Mouse (Mus musculus) heart, postnatal 4 days (tissue): ENCODE data around the gene Olfr1241. TPM values are rescaled to one million over a fixed set of nuclear protein-coding genes. Genes with fewer than 3 reads are reported as not detected.

ENCODE experiments used
- DNase-seq: peaks from one replicate; pipeline ENCODE4 v3.0.0; 2021
- total RNA-seq, 2 experiments: library from RNA; stranded (reverse); gene quantifications; 2 replicates each; pipeline ENCODE4 v1.2.3; 2021

Gene Olfr1241
- not detected for total RNA-seq

DNA sequence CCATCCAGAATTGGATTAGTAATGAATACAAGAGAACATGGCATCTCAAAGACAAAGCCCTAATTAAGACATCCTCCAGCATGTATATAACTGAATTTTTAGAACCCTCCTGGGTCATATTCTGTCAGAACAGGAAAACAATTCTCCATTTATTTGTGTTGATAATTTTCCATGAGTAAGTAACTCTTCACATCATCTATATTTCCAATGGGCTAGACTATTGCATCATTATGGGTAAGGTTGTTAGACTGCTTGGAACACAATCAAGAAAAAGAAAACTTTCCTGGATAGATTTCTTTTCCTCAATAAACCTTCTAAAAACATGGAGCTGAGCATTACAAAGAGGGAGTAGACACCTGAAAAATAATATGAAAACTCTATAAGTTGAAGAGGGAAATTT lies at the start of gene Olfr1241:
TSS of gene Olfr1241 (minus strand) at position 101 of the 400 bp plus-strand sequence.
- no peak for DNase-seq

DNA sequence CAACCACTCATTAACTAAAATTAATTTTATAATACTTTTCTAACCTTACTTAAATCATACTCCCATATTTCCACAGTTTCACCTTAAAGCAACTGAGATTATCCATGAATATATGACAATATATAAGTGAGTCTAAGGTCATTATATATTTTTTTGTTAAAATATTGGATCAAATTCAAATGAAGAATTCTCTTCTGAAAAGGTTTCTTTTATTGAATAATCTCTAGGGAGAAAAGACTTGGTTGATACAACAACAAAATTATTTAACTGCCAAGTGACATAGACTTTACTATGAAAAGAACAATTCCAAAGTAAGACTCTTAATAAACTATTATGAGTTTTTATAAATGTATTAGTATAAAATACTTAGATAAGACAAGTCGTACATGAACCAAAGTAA lies 44.5 kb upstream of the Olfr1241 start, which contains the start of gene Olfr1243:
TSS of gene Olfr1243 (minus strand) at position 101 of the 400 bp plus-strand sequence.
- no peak for DNase-seq

DNA sequence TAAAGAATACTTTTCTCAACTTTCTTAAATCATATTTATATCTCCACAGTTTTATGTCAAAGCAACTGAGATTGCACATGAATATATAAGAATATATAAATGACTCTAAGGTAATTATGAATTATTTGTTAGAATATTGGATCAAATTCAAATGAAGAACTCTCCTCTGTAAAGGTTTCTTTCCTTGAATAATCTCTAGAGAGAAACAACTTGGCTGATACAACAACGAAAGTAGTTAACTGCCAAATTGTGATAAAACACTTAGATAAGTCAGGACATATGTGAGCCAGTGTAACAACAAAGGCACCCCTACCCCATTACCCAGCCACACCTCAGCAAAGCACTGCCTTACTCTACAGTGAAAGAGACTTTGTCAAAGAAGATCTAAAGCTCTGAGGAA lies 11.3 kb upstream of the Olfr1241 start, which contains the start of gene Olfr1242:
TSS of gene Olfr1242 (minus strand) at position 101 of the 400 bp plus-strand sequence.
- DNase-seq = no peak

DNA sequence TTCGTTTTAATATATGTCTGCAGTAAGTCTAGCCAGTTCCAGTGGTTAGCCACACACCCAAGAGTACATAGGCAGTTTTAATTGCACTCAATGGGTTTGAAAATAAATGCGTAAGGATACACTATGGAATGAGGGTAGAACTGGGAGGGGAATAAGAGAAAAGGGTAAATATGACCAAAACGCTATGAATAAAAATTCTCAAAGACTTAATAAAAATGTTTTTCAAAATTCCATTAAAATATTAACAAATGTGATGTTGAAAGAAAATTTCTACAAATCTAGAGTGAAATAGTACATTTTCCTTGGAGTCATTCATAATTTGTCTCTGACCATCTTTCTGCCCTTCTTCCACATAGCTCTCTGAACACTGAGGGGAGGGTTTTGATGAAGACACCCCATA lies 44.0 kb downstream of the Olfr1241 start, which contains the start of gene Olfr1240:
TSS of gene Olfr1240 (minus strand) at position 101 of the 400 bp plus-strand sequence.
- no peak for DNase-seq

Other genes with a start within 250 kb of the Olfr1241 start
- not detected for gene Olfr1228, start 233.1 kb downstream of the Olfr1241 start, total RNA-seq
- not detected for gene Olfr1229, start 199.1 kb downstream of the Olfr1241 start, total RNA-seq
- not detected for gene Olfr1230, start 189.9 kb downstream of the Olfr1241 start, total RNA-seq
- not detected for gene Olfr1231, start 180.1 kb downstream of the Olfr1241 start, total RNA-seq
- not detected for gene Olfr1232, start 157.5 kb downstream of the Olfr1241 start, total RNA-seq
- not detected for gene Olfr1233, start 144.7 kb downstream of the Olfr1241 start, total RNA-seq
- gene Olfr1234, start 122.3 kb downstream of the Olfr1241 start, total RNA-seq = not detected
- gene Olfr1238, start 77.5 kb downstream of the Olfr1241 start, total RNA-seq = not detected
- not detected for gene Olfr1239, start 66.7 kb downstream of the Olfr1241 start, total RNA-seq
- not detected for gene Olfr1240, start 44.1 kb downstream of the Olfr1241 start, total RNA-seq
- not detected for gene Olfr1242, start 11.2 kb upstream of the Olfr1241 start, total RNA-seq
- not detected for gene Olfr1243, start 44.4 kb upstream of the Olfr1241 start, total RNA-seq
- not detected for gene Olfr1245, start 91.3 kb upstream of the Olfr1241 start, total RNA-seq
- not detected for gene Olfr1246, start 106.0 kb upstream of the Olfr1241 start, total RNA-seq
- gene Olfr1247, start 127.0 kb upstream of the Olfr1241 start, total RNA-seq = under 1 TPM in 1 of 2 experiments, not detected in 1; 0.07 TPM
- not detected for gene Olfr1248, start 131.1 kb upstream of the Olfr1241 start, total RNA-seq
- not detected for gene Olfr1249, start 147.9 kb upstream of the Olfr1241 start, total RNA-seq
- gene Olfr1250, start 174.3 kb upstream of the Olfr1241 start, total RNA-seq = not detected
- not detected for gene Olfr1251, start 184.8 kb upstream of the Olfr1241 start, total RNA-seq
- gene Olfr1252, start 237.9 kb upstream of the Olfr1241 start, total RNA-seq = not detected